Mouse (Mus musculus) layer of hippocampus, adult 11-12 months (tissue): ENCODE measurements around the gene Vmn1r206.
"Not testable (repeated sequence)": the region's sequence is repeated elsewhere in the genome, so short reads cannot be mapped to it uniquely, and the experiment has no call there.

ENCODE experiments used
- DNase-seq: peaks from one replicate; pipeline ENCODE4 v3.0.0; 2022; ENCODE audit warnings: low spot score

The Vmn1r206 gene

GRCm38 (mm10) chr13:22624151-22624550 is at the start of gene Vmn1r206:
TSS of gene Vmn1r206 (minus strand) at chr13:22624251.
- DNase-seq, result not testable (repeated sequence)

DNA sequence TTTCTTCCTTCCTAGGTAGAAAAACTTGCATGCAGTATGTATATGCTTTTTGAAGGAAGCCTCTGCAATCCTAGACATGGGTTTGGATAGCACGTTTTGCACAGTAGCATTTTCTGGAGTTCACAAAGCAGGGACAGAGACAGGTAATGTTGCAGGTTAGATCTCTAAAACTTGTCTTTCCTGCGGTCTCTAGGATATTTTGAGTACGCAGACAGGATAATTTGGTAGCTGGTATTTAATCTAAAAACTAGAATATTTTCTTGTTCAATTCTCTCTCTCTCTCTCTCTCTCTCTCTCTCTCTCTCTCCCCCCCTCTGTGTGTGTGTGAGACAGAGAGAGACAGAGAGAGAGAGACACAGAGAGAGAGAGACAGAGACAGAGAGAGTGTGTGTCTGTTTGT is 31.2 kb downstream of the Vmn1r206 start, which contains the start of gene Vmn1r205:
Vmn1r205 (minus strand) TSS at position 101 of the 400 bp plus-strand sequence.
- no peak for DNase-seq

- not testable (repeated sequence) for DNase-seq
These were observed 40.7 kb downstream of the Vmn1r206 start for GRCm38 (mm10) chr13:22583336-22583735.

- DNase-seq, result not testable (repeated sequence)
These were observed 49.1 kb downstream of the Vmn1r206 start for GRCm38 (mm10) chr13:22574911-22575310.
